Mouse (Mus musculus) brain, embryonic 14.5 days (tissue): ENCODE measurements around the gene Dynlt1f.
"Not testable (repeated sequence)": the region's sequence is repeated elsewhere in the genome, so short reads cannot be mapped to it uniquely, and the experiment has no call there.

ENCODE experiments used
- CTCF ChIP-seq: fragments of 200-500 bp; IDR thresholded peaks from 2 replicates; pipeline ENCODE4 v1.5.1; 2012; ENCODE audit warnings: inconsistent platforms, mild to moderate bottlenecking, moderate library complexity, borderline replicate concordance; ENCODE audit not compliant: insufficient read depth, insufficient read length; ENCODE audit errors: extremely low read depth
- POLR2A ChIP-seq: fragments of 200-500 bp; IDR thresholded peaks from 2 replicates; pipeline ENCODE4 v1.6.1; 2012; ENCODE audit warnings: mild to moderate bottlenecking, inconsistent platforms, borderline replicate concordance; ENCODE audit not compliant: poor library complexity, insufficient read depth, insufficient read length, severe bottlenecking; ENCODE audit errors: extremely low read depth

DNA sequence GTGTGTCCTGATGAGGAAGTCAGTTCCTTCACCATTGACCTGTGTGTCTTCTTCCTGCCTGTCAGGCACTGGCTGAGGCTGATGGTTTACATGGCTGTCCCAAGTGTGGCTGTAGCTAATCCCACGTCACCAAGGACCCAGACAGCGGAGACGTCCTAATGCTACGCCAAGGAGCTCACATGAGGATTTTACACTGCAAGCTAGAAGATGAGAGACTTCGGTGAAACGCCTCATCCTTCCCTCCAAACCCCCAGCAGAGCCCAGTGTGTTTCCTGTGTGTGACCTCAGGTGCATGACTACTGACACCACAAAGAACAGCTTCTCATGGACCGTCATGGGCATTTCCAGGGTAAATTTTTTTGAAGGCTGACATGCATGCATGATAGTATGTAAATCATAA lies 57.3 kb downstream of the Dynlt1f start:
- TF ChIP-seq POLR2A, CTCF: not testable (repeated sequence)
